Comparison of ENCODE assay signal across 18 mouse cellular contexts in the genomic region with DNA sequence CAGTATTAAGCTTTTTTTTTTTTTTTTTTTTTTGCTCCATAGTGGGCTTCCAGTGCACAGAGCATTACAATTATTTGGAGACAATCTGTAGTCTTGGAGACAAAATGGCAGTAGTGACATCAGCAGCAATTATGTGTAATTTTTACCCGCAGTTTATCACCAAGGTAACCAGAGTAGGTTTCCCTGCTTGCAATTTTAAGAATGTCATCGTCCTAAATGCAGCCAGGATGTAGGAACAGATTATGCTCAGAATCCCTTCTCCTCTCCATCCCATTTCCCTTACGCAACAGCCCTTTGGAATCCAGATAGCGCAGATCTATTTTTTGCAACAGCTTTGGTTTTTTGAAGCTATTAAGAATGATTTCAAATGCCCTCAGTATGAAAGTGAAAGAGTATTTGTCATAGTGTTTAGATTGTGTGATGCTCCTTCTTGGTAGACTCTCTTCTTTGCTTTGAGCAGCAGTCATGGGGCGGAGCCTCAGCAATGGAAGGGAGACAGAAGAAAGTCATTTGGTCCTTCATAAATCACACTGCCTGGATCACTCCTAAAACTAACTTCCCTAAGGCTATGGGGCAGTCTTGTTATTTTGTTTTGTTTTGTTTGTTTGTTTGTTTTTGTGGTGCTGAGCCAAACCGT.
A peak's percentile ranks its signal among the peaks of the same experiment; 100 is the strongest.
DNase-seq lines count a peak whose midpoint lies in the region; ATAC-seq and TF ChIP-seq lines count a peak whose summit lies in the region.
"Had no signal": no experiment of that assay in that cellular context is flagged by ENCODE, and none has a peak within 500 bp of the region (broad histone marks: within the 10 kb centered on the region; RNA-seq: fewer than 3 reads in every experiment).

No protein-coding gene starts in this region.

- no peaks in the 10 kb centered on the region for H3K9me3 ChIP-seq in midbrain, embryonic 14.5 days (ENCODE audit: control insufficient read depth, low read length)
- H3K9me3 ChIP-seq in midbrain, embryonic 11.5 days (ENCODE audit: control insufficient read depth, low read length) = no peaks in the 10 kb centered on the region
- H3K9me3 ChIP-seq in forebrain, postnatal 0 days (ENCODE audit: low read length) = no peaks in the 10 kb centered on the region
- H3K9me3 ChIP-seq: embryonic facial prominence, embryonic 13.5 days; intestine, embryonic 15.5 days; limb, embryonic 13.5 days; megakaryocyte, embryonic 14.5 days; neural tube, embryonic 13.5 days had no signal

- no peak for TF ChIP-seq CTCF in forebrain, postnatal 0 days (IDR thresholded peaks at IDR 0.05; ENCODE audit: low read depth)

- H3K9ac ChIP-seq in midbrain, embryonic 14.5 days (replicated peaks; ENCODE audit: low read length) = no peak overlapping the region
- H3K9ac ChIP-seq in midbrain, embryonic 11.5 days (ENCODE audit: low read length) = no peak overlapping the region
- H3K9ac ChIP-seq in forebrain, postnatal 0 days = no peak overlapping the region
- H3K9ac ChIP-seq: embryonic facial prominence, embryonic 13.5 days; intestine, embryonic 15.5 days; limb, embryonic 13.5 days; neural tube, embryonic 13.5 days had no signal

- DNase-seq in heart, adult 11 months = peak; percentile 36
- no peak for DNase-seq in heart, postnatal 4 days
- peak; percentile 28 for DNase-seq in midbrain, embryonic 14.5 days
- no peak for DNase-seq in midbrain, embryonic 11.5 days (ENCODE audit: low spot score, missing footprints)
- peak; percentile 80 for DNase-seq in forebrain, postnatal 0 days
- no peak for DNase-seq in lung, postnatal 14 days
- no peak for DNase-seq in adrenal gland, postnatal 25 days
- DNase-seq in kidney, postnatal 25 days = no peak
- DNase-seq: cerebellum, postnatal 14 days; heart, postnatal 10 days; kidney, postnatal 10 days; lung, adult 18-20 months; thymus, adult 2 months had no signal

- no peaks in the 10 kb centered on the region for H3K27me3 ChIP-seq in midbrain, embryonic 14.5 days (ENCODE audit: control insufficient read depth, insufficient read depth, low read length)
- H3K27me3 ChIP-seq in midbrain, embryonic 11.5 days (ENCODE audit: control insufficient read depth, insufficient read depth, low read length) = no peaks in the 10 kb centered on the region
- no peaks in the 10 kb centered on the region for H3K27me3 ChIP-seq in forebrain, postnatal 0 days (ENCODE audit: insufficient read depth, low read length)
- H3K27me3 ChIP-seq: embryonic facial prominence, embryonic 13.5 days; intestine, embryonic 15.5 days; limb, embryonic 13.5 days; megakaryocyte, embryonic 14.5 days had no signal

- ATAC-seq in midbrain, embryonic 14.5 days (ENCODE audit: low FRiP score, low TSS enrichment) = no peak
- ATAC-seq in midbrain, embryonic 11.5 days (ENCODE audit: low FRiP score) = no peak
- ATAC-seq in forebrain, postnatal 0 days = peak; percentile 94
- ATAC-seq: intestine, embryonic 15.5 days had no signal

- no peak overlapping the region for H3K4me3 ChIP-seq in midbrain, embryonic 14.5 days (replicated peaks; ENCODE audit: low read depth, low read length)
- no peak overlapping the region for H3K4me3 ChIP-seq in midbrain, embryonic 11.5 days (ENCODE audit: low read depth, low read length)
- H3K4me3 ChIP-seq in forebrain, postnatal 0 days (ENCODE audit: low read depth, low read length) = no peak overlapping the region
- H3K4me3 ChIP-seq: embryonic facial prominence, embryonic 13.5 days; intestine, embryonic 15.5 days; limb, embryonic 13.5 days; megakaryocyte, embryonic 14.5 days; neural tube, embryonic 13.5 days had no signal

- 78% methylated on average over 6 of the region's 6 CpGs for WGBS in midbrain, embryonic 14.5 days
- 85% methylated on average over 6 of the region's 6 CpGs for WGBS in midbrain, embryonic 11.5 days
- WGBS in forebrain, postnatal 0 days = 49% methylated on average over 6 of the region's 6 CpGs

- H3K27ac ChIP-seq in midbrain, embryonic 14.5 days (replicated peaks; ENCODE audit: low read depth, low read length) = no peak overlapping the region
- no peak overlapping the region for H3K27ac ChIP-seq in midbrain, embryonic 11.5 days (ENCODE audit: low read depth, low read length)
- peak overlapping the region; percentile 89 for H3K27ac ChIP-seq in forebrain, postnatal 0 days (ENCODE audit: low read depth, low read length)
- H3K27ac ChIP-seq: embryonic facial prominence, embryonic 13.5 days; intestine, embryonic 15.5 days; limb, embryonic 13.5 days; neural tube, embryonic 13.5 days had no signal

- no peak overlapping the region for H3K4me2 ChIP-seq in midbrain, embryonic 14.5 days (ENCODE audit: low read length)
- H3K4me2 ChIP-seq in midbrain, embryonic 11.5 days = no peak overlapping the region
- H3K4me2 ChIP-seq in forebrain, postnatal 0 days (ENCODE audit: low read depth) = peak overlapping the region; percentile 15; the same call in 1 of the 2 replicates
- H3K4me2 ChIP-seq: embryonic facial prominence, embryonic 13.5 days; intestine, embryonic 15.5 days; limb, embryonic 13.5 days; neural tube, embryonic 13.5 days had no signal

- no peaks in the 10 kb centered on the region for H3K36me3 ChIP-seq in midbrain, embryonic 14.5 days (ENCODE audit: control insufficient read depth, insufficient read depth, low read length)
- no peaks in the 10 kb centered on the region for H3K36me3 ChIP-seq in midbrain, embryonic 11.5 days (ENCODE audit: control insufficient read depth, insufficient read depth, low read length)
- no peaks in the 10 kb centered on the region for H3K36me3 ChIP-seq in forebrain, postnatal 0 days (ENCODE audit: insufficient read depth)
- H3K36me3 ChIP-seq: embryonic facial prominence, embryonic 13.5 days; intestine, embryonic 15.5 days; limb, embryonic 13.5 days; neural tube, embryonic 13.5 days had no signal

- H3K4me1 ChIP-seq in midbrain, embryonic 14.5 days (ENCODE audit: control insufficient read depth, insufficient read depth, low read length) = peaks cover 6% of the 10 kb centered on the region; the same call in 1 of the 2 replicates
- H3K4me1 ChIP-seq in midbrain, embryonic 11.5 days (ENCODE audit: control insufficient read depth, insufficient read depth, low read length) = no peaks in the 10 kb centered on the region
- H3K4me1 ChIP-seq in forebrain, postnatal 0 days (ENCODE audit: insufficient read depth) = peaks cover 15% of the 10 kb centered on the region; the same call in 1 of the 2 replicates
- H3K4me1 ChIP-seq: embryonic facial prominence, embryonic 13.5 days; intestine, embryonic 15.5 days; limb, embryonic 13.5 days; megakaryocyte, embryonic 14.5 days had no signal

Comparison
In these comparisons a context has a peak if more than half of its experiments do, and no peak if none do; other contexts are left out.
1. DNase-seq: peak in heart, adult 11 months (single experiment), midbrain, embryonic 14.5 days (single experiment) and forebrain, postnatal 0 days (single experiment); none in heart, postnatal 4 days (single experiment), midbrain, embryonic 11.5 days (single experiment), lung, postnatal 14 days (single experiment), adrenal gland, postnatal 25 days (single experiment) and kidney, postnatal 25 days (0 of 2).